Mouse (Mus musculus): ENCODE results near the gene Spata13. TPM values are rescaled to one million over a fixed set of nuclear protein-coding genes. Genes with fewer than 3 reads are reported as not detected.

Spata13 gene
- total RNA-seq, 1 experiment from 2014 or later, result 137 TPM

DNA sequence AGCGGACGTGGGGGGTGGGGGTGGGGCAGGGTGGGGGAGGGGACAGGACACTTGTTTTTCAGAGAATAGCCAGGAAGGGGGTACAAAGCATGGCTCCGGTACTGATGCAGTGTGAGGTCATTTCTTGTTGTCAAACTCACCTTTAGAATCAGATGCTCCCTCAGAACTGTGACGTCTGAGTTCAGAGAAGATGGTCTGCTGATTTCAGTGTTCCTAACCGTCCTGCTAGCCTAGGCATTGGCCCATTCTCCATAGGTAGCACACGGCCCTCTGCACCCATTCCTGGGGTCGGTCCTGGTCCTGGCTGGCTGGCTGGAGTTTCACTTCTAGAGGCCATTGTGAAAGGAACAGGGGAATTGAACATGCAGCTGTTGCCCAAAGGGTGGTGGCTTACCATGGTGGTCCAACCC lies 103.4 kb downstream of the Spata13 start:
- ATAC-seq (ENCODE audit: extremely low read depth, insufficient number of reproducible peaks, low FRiP score, poor library complexity, severe bottlenecking), result peak; percentile 38

DNA sequence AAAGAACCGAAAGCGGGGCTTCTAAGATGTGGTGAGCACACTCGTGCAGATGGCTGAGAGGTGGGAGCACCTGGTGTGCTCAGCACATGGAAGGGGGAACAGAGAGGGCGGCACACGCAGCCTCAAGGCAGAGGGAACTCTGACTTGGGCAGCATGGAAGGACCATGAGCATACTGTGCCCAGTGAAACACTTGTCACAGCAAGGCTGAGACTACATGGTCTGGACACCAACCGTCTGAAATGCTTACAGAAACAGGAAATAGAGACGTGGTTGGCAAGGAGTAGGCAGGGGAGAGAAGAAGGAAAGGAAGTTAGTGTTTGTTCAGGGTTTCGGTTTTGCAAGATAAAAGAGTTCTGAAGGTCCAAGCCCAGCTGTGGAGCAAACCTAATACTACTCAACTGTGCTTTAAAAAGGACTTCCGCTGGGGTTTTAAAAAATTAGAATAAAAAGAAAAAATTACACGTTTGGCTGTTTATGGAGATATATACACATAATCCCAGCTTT lies 104.7 kb downstream of the Spata13 start:
- ATAC-seq (ENCODE audit: extremely low read depth, insufficient number of reproducible peaks, low FRiP score, poor library complexity, severe bottlenecking), result peak; percentile 14; the same call in 1 of the 2 replicates

DNA sequence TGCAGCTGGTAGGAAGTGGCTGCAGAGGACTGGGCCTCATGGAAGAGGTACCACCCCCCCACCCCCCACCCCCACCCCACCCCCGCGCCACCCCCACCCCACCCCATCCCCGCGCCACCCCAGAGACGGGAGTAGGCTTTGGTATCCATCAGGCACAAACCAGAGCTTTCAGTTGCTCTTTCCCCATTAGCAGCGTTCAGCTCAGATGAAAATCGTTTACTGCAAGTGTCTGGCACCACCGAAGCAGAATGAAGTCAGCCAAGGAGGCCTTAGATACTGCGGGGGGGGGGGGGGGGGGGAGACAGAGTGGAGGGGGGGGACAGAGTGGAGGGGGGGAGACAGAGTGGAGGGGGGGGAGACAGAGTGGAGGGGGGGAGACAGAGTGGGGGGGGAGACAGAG lies 105.4 kb downstream of the Spata13 start:
- ATAC-seq (ENCODE audit: extremely low read depth, insufficient number of reproducible peaks, low FRiP score, poor library complexity, severe bottlenecking), result no peak

DNA sequence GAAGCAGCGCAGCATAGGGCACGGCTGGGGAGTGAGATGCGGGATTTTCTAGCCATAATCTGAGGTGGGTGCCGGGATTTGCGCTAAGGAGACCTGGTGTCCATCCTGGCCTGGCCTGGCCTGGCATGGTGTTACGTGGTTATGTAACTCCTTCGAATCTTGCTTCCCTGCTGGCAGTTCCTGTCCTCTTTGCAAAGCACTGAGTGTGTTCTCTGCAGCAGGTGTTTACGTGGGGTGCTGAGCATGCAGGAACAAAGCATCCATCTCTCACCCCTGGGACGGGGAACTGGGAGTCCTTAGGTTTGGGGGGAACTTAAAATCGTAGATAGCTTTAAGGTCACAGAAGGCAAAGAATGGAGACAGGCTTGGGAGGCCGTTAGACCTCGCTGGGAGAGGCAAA lies 105.8 kb downstream of the Spata13 start:
- ATAC-seq (ENCODE audit: extremely low read depth, insufficient number of reproducible peaks, low FRiP score, poor library complexity, severe bottlenecking), result no peak

DNA sequence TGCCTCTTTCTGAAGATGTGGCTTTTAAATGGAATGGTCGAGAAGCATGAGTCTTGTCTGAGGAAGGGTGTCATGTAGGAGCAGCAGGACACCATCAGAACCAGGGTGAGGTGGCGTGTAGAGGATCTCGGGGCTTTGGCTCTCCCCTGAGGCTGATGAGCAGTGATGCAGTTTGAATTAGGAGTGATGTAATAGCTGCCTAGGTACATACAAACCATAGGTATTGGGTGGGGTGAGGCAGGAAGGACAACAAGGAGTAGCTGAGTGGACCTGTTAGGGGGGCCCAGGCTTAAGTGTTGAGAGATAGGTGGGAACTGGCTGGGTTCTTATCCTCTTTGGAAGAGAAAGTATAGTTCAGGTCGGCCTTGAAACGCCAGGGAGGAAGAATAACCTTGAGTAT lies 106.7 kb downstream of the Spata13 start:
- ATAC-seq (ENCODE audit: extremely low read depth, insufficient number of reproducible peaks, low FRiP score, poor library complexity, severe bottlenecking), result no peak

DNA sequence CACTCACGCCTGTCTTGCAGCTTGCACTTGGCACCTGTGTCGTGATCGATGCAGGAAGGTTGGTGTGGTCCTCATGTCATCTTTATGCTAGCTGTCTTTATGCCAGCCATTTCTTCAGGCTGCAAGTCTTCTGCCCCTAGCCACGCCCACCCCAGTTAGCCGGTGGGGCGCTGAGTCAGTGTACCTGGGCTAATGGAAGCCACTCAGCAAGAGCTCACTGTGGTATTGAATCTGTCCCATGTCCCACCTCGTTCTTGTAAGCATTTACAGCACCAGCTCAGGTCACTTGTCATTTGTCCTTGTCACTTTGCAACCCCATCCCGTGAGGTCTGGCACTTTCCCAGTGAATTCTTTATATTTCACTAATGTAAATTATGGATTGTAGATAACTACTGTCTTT lies 107.2 kb downstream of the Spata13 start:
- ATAC-seq (ENCODE audit: extremely low read depth, insufficient number of reproducible peaks, low FRiP score, poor library complexity, severe bottlenecking), result no peak

DNA sequence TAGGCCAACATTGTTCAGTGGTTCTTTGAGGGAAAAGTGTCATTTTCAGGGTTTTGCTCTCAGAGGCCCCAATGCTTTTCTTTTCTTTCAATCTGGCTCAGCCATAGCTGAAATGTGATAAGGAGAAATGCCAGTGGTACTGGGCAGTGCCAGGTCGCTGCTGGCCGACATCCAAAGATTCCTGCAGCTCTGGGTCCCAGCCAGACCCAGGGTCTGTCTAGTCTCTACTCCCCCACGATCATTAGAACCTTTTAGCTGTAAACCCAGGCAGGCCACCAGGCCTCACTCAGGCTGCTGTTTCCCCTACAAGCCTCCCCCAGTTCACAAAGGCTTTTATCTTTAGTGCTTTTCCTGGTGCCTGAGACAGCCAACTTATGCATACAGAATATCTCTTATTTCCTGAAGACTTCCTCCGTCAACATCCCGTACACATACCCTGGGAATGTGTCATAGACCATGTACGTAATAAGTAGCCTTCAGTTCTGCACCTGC lies 107.7 kb downstream of the Spata13 start:
- no peak for ATAC-seq (ENCODE audit: extremely low read depth, insufficient number of reproducible peaks, low FRiP score, poor library complexity, severe bottlenecking)

DNA sequence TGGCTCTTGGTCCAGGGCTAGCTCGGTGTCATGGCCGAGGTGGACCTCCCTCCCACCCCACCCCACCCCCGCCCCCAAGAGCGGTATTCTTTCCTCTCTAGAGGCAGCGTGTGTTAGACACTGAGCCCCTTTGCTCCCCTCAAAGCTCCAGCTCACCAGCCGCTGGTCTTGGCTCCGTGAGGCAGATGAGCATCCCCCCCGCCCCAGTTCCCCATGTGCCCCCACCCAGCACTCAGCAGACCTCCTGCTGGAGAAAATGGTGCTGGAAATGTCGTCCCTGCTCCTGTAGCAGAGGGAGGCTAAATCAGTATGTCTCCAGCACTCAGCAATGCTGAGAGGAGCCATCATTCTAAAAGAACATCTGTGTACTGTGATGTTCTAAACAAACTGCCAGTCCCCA lies 109.9 kb downstream of the Spata13 start:
- no peak for ATAC-seq (ENCODE audit: extremely low read depth, insufficient number of reproducible peaks, low FRiP score, poor library complexity, severe bottlenecking)

DNA sequence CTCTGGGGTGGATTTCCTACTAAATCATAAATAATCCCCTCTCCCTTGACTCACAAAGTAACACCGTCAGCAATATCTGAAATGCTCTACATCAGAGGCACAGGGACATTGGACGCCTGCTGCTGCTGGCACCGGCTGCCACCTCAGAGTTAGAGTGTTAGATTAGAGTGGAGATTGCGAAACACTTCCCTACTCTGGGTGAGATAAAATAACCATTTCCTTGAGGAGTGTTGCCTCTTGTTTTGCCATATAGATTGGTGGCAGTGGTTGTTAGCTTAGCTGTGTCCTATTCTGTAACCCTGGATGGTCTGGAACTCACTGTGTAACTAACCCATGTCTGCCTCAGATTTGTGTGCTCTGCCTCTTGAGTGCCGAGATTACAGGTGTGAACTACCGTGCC lies 111.4 kb downstream of the Spata13 start:
- ATAC-seq (ENCODE audit: extremely low read depth, insufficient number of reproducible peaks, low FRiP score, poor library complexity, severe bottlenecking), result no peak

DNA sequence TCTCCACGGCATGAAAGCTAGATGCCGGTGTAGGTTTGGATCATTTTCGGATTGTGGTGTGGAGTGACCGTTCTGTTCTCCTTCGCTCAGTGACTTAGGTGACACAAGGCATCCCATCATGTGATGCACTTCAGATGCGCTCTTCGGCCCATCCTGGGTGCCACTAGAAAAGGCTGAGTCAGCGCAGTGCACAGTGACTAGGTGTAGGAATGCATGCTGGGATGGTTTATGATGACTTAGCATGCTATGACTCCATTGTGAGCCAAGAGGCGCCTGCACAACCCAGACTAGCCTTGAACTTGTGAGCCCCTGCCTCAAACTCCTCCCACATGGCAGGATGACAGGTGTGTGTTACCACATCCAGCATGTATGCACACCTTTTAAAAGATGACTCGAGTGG lies 112.3 kb downstream of the Spata13 start:
- ATAC-seq (ENCODE audit: extremely low read depth, insufficient number of reproducible peaks, low FRiP score, poor library complexity, severe bottlenecking), result no peak

DNA sequence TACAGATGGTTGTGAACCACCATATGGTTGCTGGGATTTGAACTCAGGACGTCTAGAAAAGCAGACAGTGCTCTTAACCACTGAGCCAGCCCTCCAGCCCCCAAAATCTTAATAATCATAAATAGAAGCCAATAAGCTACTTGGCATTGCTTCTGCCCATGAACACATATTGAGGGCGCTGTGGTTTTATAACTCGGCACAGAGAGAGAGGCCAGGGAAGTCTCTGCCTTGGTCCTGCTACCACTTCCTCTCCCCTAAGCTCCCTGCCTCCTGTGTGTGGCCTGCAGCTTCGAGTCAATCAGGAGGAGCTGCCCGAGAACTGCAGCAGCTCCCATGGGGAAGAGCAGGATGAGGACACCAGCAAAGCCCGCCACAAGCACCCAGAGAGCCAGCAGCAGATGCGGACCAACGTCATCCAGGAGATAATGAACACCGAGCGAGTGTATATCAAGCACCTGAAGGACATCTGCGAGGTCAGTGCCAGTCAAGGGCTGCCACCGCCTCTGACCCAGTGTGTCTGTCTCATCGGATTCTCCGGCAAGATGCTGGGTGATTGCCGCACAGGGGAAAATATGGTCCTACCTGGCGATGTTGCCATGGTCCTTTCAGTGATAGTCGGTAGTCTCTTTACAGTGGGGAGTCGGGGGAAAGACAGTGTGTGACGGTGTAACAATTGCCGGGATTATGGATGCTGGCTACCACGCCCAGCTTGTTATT lies 113.5 kb downstream of the Spata13 start:
- no peak for ATAC-seq (ENCODE audit: extremely low read depth, insufficient number of reproducible peaks, low FRiP score, poor library complexity, severe bottlenecking)

DNA sequence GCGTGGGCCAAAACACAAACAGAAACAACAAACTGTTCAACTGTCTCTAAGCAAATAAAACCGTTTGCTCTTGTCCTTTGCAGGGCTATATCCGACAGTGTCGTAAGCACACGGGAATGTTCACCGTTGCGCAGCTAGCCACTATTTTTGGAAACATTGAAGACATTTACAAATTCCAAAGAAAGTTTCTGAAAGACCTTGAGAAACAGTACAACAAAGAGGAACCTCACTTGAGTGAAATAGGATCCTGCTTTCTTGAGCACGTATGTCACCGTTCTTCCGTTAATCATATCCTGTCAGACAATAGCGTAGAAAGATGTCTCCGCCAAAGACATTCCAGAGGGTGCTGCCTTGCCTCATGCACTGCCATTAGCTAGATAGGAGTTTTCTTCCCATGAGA lies 116.1 kb downstream of the Spata13 start:
- peak; percentile 21; the same call in 1 of the 2 replicates for ATAC-seq (ENCODE audit: extremely low read depth, insufficient number of reproducible peaks, low FRiP score, poor library complexity, severe bottlenecking)

DNA sequence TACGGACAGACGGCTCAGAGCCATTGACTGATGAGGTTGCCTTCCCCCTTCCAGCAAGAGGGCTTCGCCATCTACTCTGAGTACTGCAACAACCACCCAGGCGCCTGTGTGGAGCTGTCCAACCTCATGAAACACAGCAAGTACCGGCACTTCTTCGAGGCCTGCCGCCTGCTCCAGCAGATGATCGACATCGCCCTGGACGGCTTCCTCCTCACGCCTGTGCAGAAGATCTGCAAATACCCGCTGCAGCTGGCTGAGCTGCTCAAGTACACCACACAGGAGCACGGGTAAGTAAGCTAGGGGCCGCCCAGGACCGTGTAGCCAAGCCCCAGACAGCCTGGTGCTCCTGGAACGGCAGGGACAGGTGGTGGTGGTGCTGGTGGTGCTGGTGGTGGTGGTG lies 117.8 kb downstream of the Spata13 start:
- no peak for ATAC-seq (ENCODE audit: extremely low read depth, insufficient number of reproducible peaks, low FRiP score, poor library complexity, severe bottlenecking)

DNA sequence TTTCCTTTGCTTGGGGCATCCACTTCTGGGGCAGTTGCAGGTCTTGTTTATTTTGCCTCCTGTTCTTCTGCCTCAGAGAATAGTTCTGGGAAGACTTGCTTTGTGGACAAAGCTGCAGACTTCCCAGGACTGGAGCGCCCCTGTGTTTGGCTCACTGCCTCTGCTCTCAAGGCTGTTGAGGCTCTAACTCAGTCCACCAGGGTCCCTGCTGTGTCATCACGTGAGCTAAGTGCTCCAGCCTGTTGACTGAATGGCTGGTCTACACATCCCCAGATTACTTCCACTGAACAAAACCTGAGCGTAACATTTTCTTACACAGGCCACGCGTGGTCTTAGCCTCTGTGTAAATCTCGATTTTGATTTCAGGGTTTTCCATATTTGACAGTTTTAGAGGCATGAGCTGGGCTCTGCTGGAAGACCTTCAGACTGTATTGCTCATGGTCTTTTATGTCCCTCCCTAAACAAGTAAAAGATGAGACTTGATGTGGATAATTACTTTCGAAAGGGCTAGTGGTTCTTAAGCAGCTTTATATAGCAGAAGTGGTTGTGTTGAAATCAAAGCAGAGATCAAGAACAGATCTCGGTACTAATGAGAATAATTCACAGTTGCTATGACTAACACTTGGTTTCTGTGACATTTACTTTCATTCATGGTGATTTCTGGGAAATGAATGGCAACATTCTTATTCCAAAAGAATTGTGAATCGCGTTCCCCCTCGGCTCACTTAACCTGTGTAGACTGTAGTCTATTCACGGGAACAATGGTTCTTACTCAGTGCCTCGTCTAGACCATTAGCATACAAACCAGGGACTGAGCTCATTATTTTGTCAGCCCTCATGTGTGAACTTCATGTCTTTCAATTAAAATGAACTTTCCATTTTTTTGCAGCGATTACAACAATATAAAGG lies 119.3 kb downstream of the Spata13 start:
- no peak for ATAC-seq (ENCODE audit: extremely low read depth, insufficient number of reproducible peaks, low FRiP score, poor library complexity, severe bottlenecking)

DNA sequence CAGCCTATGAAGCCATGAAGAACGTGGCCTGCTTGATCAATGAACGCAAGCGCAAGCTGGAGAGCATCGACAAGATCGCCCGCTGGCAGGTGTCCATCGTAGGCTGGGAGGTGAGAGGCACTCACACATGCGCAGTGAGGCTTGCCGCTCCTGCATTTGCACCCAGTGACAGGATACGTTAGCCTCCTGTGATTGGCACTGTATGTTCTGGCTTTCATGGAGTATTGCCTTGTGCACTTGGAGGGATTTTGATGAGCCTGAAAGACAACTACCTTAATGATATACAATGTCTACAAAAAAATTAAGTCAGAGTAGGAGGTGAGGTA lies 120.0 kb downstream of the Spata13 start:
- no peak for ATAC-seq (ENCODE audit: extremely low read depth, insufficient number of reproducible peaks, low FRiP score, poor library complexity, severe bottlenecking)

DNA sequence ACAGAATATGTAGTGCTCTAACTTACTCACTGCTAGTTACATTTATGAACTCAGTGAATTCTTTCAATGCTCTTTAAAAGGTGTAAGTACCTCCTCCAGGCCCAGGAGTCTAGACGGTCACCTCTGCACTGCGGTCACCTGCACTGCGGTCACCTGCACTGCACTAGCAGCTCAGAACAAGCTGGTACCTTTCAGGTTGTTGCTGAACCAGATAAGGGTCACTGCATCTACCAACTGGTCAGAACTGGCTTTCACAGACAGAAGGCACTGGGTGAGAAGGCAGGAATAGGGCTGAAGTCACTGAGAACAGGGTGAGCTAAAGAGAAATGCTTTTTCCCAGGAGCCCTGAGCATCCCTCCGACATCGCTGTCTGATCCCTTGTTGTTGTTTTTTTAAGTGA lies 120.9 kb downstream of the Spata13 start:
- no peak for ATAC-seq (ENCODE audit: extremely low read depth, insufficient number of reproducible peaks, low FRiP score, poor library complexity, severe bottlenecking)

DNA sequence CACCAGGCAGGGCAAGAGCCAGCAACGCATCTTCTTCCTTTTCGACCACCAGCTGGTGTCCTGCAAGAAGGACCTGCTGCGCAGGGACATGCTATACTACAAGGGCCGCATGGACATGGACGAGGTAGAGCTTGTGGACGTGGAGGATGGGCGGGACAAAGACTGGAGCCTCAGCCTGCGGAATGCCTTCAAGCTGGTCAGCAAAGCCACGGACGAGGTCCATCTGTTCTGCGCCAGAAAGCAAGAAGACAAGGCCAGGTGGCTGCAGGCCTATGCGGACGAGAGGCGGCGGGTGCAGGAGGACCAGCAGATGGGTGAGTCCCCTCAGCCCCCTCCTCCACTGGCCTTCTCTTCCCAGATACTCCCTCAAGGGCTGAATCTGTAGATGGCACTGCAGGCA lies 122.5 kb downstream of the Spata13 start:
- ATAC-seq (ENCODE audit: extremely low read depth, insufficient number of reproducible peaks, low FRiP score, poor library complexity, severe bottlenecking), result no peak

DNA sequence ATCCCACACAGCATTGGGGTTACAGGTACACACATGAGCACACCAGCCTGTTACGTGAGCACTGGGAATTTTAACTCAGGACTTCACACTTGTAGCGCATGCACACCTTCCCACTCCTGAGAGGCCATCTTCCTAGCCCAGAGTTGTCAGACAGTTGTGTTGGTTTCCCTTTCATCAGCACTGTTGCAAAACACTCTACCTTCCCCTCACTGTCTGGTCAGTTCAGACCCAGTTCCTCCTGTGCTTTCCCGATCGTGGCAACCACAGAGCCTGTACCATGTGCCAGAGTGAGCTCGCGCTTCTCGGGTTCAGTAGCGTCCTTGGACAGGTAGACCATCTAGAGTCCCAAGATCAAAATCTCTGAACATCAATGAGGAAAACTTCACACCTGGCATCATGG lies 123.5 kb downstream of the Spata13 start:
- peak; percentile 63 for ATAC-seq (ENCODE audit: extremely low read depth, insufficient number of reproducible peaks, low FRiP score, poor library complexity, severe bottlenecking)

DNA sequence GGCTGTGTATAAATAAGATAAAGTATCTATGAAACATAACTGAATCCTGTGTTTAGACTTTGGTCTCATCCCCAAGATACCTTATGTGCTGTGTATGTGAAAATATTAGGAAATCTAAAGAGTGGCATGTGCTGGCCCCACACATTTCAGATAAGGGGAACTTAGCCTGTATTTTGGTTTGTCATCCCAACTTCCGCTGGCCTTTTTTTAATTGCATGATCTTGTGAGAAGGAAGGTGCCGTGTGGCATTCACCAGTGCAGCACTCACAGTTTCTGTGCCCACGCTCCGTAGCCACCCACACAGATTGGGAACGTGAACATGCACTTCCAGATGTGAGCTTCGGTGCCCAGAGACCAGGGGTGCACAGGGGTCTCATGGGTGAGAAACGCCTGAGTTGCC lies 123.9 kb downstream of the Spata13 start:
- no peak for ATAC-seq (ENCODE audit: extremely low read depth, insufficient number of reproducible peaks, low FRiP score, poor library complexity, severe bottlenecking)

DNA sequence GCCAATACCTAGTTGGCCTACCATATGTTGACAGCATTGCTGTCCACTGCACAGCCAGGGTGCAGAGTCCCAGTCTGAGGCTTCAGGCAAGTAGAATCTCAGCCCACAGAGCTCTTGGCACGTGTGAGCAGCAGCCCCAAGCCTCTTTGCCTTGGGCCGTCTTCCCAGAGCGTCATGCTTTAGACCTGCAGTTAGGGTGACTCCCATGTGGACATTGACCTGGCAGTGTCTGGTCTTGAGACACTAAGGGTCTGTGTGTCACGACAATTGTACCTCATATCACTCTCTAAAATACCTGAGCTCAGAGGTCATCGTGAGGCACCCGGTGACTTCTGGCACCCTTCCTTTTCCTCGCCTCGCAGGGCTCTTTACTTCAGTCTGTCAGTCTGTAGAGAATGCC lies 125.3 kb downstream of the Spata13 start:
- ATAC-seq (ENCODE audit: extremely low read depth, insufficient number of reproducible peaks, low FRiP score, poor library complexity, severe bottlenecking), result no peak

Data from neutrophil, adult 5-6 weeks (primary cell).